Mouse (Mus musculus): ENCODE results near the gene Wtap. TPM values are rescaled to one million over a fixed set of nuclear protein-coding genes. Genes with fewer than 3 reads are reported as not detected.
"Not testable (repeated sequence)": the region's sequence is repeated elsewhere in the genome, so short reads cannot be mapped to it uniquely, and the experiment has no call there.

Gene Wtap
- polyA plus RNA-seq, 1 experiment = 104 TPM

DNA sequence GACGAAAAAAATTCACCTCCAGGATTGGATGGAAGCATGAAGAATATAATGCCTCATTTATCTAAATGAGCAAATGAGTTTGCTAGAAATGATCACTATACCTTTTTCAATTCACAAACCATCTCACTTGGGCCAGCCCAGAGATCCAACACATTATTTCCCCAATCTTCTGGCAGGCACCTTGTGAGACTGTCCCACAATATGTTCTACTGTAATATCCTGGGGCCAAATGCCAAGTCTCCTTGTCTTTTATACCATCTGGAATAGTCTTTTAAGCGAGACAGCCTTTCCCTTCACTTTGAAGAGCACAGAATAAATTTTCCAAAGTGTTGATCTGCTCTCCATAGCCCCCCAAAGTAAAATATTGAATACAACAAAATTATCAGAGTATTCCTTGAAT, 20.1 kb downstream of the Wtap start:
- Histone ChIP-seq H3K4me1 (ENCODE audit: control insufficient read depth, insufficient read depth, low read length) (0 out of 2 replicates have a peak, but pooled peaks cover 2% of the 10 kb centered on the region), H3K27ac (ENCODE audit: insufficient read depth, low read depth, low read length) (no peak overlapping the region)
- TF ChIP-seq CTCF (IDR thresholded peaks at IDR 0.05; ENCODE audit: low read depth, low read length) = no peak
- TF ChIP-seq POLR2A (IDR thresholded peaks at IDR 0.05; ENCODE audit: borderline replicate concordance, low read depth, low read length) = no peak

DNA sequence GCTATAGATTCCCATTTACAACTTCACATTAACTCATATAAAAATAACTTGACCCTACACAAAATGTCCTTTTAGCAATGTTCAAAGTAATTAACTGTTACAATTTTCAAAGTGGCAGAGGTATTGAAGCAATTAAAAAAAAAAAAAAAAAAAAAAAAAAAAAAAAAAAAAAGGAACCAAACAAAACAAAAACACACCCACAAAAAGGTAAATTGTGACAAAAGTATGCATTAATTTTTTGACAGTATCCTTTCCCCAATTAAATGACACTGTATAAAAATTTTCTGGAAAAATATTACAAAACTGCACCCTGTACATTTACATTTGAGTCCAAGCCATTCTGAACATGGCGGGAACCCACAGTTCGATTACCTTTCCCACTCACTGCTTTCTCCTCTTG, 26.8 kb downstream of the Wtap start:
- H3K4me3 ChIP-seq (ENCODE audit: insufficient read depth, low read length) = no peak overlapping the region
- 0 out of 2 replicates have a peak, but pooled peaks cover 2% of the 10 kb centered on the region for H3K4me1 ChIP-seq (ENCODE audit: control insufficient read depth, insufficient read depth, low read length)
- TF ChIP-seq POLR2A (IDR thresholded peaks at IDR 0.05; ENCODE audit: borderline replicate concordance, low read depth, low read length) (no peak), CTCF (IDR thresholded peaks at IDR 0.05; ENCODE audit: low read depth, low read length) (no peak)
- no peak overlapping the region for H3K27ac ChIP-seq (ENCODE audit: insufficient read depth, low read depth, low read length)

More for the DNA sequence above, 20.1 kb downstream of the Wtap start:
- no peak overlapping the region for H3K4me3 ChIP-seq (ENCODE audit: insufficient read depth, low read length)

DNA sequence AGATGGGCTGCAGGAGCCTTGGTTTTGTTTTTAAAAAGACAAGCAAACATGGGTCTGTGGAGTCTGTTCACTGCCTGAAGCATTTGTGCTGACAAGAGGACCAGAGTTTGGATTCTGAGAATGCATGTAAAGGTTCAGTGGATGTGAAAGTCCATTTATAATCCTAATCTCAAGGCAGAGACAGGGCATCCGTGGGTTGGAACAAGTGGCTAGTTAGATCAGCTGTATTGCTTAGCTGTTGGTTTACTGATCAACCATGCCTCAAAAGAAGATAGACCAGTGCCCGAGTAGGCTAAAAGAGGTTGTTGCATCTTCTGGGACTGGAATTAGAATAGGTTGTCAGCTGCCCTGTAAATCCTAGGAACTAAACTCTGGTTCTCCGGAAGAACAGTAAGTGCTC, 30.5 kb downstream of the Wtap start:
- peaks cover 13% of the 10 kb centered on the region for H3K4me1 ChIP-seq (ENCODE audit: control insufficient read depth, insufficient read depth, low read length)
- no peak overlapping the region for H3K4me3 ChIP-seq (ENCODE audit: insufficient read depth, low read length)
- TF ChIP-seq CTCF (IDR thresholded peaks at IDR 0.05; ENCODE audit: low read depth, low read length) = no peak
- no peak for TF ChIP-seq POLR2A (IDR thresholded peaks at IDR 0.05; ENCODE audit: borderline replicate concordance, low read depth, low read length)
- H3K27ac ChIP-seq (ENCODE audit: insufficient read depth, low read depth, low read length) = no peak overlapping the region

DNA sequence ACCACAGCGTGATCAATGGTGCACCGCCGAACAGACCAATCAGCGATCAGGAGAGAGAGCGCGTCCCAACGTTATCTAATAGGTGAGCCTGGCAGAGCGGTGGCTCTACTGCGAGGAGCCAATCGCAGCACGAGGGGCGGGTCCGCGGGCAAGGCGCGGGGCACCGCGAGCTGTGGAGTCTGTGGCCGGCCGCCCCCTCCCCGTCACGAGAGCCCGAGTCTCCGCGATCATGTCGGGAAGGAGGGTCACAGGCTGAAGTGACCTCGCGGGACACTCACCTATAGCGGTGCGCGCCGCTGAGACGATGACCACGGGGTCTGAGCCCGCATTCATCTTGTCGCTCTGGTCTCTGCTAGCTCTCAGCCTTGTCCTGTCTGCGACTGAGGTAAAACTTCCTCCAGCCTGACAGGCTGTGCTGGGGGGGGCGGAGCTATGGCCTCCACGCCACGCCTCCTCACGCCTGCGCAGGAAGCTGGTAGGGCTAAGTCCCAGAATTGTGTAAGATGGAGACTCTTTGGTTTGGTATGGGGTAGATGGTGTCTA, 33.6 kb downstream of the Wtap start, which contains the start of gene Acat2:
TSS of gene Acat2 (minus strand) at position 417 of the 543 bp plus-strand sequence.
- peak within 1 kb of the TSS; percentile 85 for H3K4me3 ChIP-seq (ENCODE audit: insufficient read depth, low read length)
- H3K27ac ChIP-seq (ENCODE audit: insufficient read depth, low read depth, low read length) = peak within 1 kb of the TSS; percentile 64
- no peak for TF ChIP-seq CTCF (IDR thresholded peaks at IDR 0.05; ENCODE audit: low read depth, low read length)
- no peak for TF ChIP-seq POLR2A (IDR thresholded peaks at IDR 0.05; ENCODE audit: borderline replicate concordance, low read depth, low read length)
- H3K4me1 ChIP-seq (ENCODE audit: control insufficient read depth, insufficient read depth, low read length) = peaks cover 13% of the 10 kb centered on the region

DNA sequence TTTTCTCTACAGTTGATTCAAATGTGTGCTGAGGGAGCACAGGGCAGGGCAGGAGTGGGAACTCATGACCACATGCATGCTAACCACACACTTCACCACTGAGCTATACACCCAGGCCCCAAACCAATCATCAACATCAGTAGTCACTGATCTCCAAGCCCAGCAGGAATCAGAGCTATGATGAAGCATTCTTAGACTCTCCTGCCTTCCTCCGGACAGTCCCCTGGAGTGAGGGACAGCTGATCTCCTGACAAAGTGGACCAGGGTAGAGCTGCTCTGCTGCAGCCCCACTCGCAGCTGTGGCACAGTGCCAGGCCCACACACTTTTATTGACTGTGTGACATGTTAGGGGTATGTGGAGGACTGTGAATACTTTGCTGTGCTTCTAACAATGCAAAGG, 34.6 kb downstream of the Wtap start:
- H3K27ac ChIP-seq (ENCODE audit: insufficient read depth, low read depth, low read length) = not testable (repeated sequence)
- H3K4me1 ChIP-seq (ENCODE audit: control insufficient read depth, insufficient read depth, low read length) = peaks cover 13% of the 10 kb centered on the region
- H3K4me3 ChIP-seq (ENCODE audit: insufficient read depth, low read length) = peak overlapping the region; percentile 48

DNA sequence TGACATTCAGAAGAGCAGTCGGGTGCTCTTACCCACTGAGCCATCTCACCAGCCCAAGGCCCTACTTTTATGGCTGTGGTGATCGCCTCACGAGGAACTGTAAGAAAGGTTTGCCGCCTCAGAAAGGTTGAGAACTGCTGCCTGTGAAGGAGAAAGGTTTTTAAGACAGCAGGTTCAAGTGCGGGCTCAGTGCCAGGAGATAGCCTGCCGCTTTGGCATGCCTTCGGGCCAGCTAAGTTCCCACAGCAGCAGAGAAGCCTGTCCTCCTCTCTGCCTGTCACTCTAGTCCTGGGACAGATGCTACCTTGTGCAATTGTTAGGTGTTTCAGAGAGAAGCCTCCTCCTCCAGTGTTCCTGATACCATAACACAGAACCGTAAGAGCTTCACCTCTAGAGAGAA, 37.3 kb downstream of the Wtap start:
- H3K4me1 ChIP-seq (ENCODE audit: control insufficient read depth, insufficient read depth, low read length) = peaks cover 10% of the 10 kb centered on the region
- no peak overlapping the region for H3K27ac ChIP-seq (ENCODE audit: insufficient read depth, low read depth, low read length)
- TF ChIP-seq CTCF (IDR thresholded peaks at IDR 0.05; ENCODE audit: low read depth, low read length) (no peak), POLR2A (IDR thresholded peaks at IDR 0.05; ENCODE audit: borderline replicate concordance, low read depth, low read length) (no peak)
- no peak overlapping the region for H3K4me3 ChIP-seq (ENCODE audit: insufficient read depth, low read length)

DNA sequence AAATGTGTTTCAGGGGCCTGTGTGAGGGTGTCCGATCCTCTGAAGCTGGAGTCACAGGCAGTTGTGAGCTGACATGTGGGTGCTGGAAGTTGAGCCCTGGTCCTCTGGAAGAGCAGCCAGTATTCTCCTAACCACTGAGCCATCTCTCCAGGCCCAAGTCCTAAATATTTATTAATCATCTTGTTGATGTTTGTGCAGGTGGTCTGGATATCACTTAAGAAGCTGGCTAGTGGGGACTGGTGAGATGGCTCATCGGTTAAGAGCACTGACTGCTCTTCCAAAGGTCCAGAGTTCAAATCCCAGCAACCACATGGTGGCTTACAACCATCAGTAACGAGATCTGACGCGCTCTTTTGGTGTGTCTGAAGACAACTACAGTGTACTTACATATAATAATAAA, 44.3 kb downstream of the Wtap start:
- H3K4me3 ChIP-seq (ENCODE audit: insufficient read depth, low read length) = no peak overlapping the region
- no peak overlapping the region for H3K27ac ChIP-seq (ENCODE audit: insufficient read depth, low read depth, low read length)
- no peak for TF ChIP-seq CTCF (IDR thresholded peaks at IDR 0.05; ENCODE audit: low read depth, low read length)
- TF ChIP-seq POLR2A (IDR thresholded peaks at IDR 0.05; ENCODE audit: borderline replicate concordance, low read depth, low read length) = no peak
- H3K4me1 ChIP-seq (ENCODE audit: control insufficient read depth, insufficient read depth, low read length) = no peaks in the 10 kb centered on the region

DNA sequence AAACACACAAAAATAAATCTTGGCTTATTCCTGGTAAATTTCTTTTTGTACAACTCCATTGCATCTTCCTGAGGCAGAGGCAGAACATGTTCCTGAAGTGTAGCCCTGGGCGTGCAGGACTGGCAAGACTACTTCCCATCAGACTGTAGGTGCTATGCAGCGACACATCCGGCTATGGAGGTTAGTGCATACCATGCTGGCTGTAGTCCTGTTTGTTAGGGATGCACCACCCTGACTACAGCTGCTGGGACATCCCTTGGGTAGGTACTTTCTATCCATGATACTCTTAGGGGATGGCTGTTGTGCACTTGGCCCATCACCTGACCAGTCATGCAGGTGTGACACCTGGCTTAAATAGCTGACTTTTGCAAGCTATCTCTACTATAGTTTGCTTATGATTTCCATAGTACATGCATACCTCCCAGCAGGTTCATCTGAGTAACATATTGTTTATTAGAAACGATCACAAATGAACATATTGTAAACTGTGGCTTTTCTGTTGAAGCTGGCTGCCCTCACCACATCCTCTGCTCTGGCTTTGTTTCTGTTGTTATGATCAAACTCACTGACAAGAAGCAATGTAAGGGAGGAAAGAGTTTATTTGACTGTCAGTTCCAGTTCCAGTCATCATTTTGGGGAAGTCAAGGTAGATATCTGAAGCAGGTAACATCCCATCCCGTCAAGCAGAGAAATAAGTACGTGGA, 51.4 kb downstream of the Wtap start:
- TF ChIP-seq POLR2A (IDR thresholded peaks at IDR 0.05; ENCODE audit: borderline replicate concordance, low read depth, low read length) = no peak
- no peak for TF ChIP-seq CTCF (IDR thresholded peaks at IDR 0.05; ENCODE audit: low read depth, low read length)
- H3K4me3 ChIP-seq (ENCODE audit: insufficient read depth, low read length) = no peak overlapping the region
- no peak overlapping the region for H3K27ac ChIP-seq (ENCODE audit: insufficient read depth, low read depth, low read length)
- peaks cover 9% of the 10 kb centered on the region for H3K4me1 ChIP-seq (ENCODE audit: control insufficient read depth, insufficient read depth, low read length)

DNA sequence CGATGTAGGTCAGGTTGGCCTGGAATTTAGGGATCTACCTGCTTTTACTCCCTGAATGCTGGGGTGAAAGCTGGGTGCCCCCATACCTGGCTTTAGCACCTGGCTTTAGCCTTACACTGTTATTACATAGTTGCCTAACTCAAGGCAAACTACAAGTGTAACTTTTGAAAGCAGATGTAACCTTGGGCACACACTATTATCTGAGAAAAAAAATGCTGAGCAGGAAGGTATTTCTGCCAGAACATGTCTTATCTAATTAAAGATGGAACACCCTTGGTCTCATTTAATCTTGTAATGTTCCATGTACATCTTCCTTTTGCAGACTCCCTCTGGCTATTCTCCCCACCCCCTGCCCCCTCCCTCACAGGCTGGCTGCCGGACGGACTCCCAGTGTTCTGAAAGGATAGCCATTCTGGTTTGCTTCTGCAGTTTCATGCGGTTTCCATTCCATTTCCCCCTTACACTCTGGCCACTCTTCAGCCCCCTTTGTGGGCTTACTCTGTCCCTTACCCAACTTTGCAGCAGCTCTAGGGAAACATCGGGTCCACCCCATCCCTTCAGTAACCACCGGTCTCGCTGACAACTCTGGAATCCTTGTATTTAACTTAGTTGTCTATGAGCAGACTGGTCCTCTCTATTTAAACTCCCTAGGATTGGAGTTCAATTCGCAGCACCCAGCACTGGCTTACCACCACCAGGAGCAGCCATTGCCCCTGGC, 52.3 kb downstream of the Wtap start:
- Histone ChIP-seq H3K4me1 (ENCODE audit: control insufficient read depth, insufficient read depth, low read length) (peaks cover 9% of the 10 kb centered on the region), H3K27ac (ENCODE audit: insufficient read depth, low read depth, low read length) (no peak overlapping the region), H3K4me3 (ENCODE audit: insufficient read depth, low read length) (no peak overlapping the region)
- no peak for TF ChIP-seq POLR2A (IDR thresholded peaks at IDR 0.05; ENCODE audit: borderline replicate concordance, low read depth, low read length)
- no peak for TF ChIP-seq CTCF (IDR thresholded peaks at IDR 0.05; ENCODE audit: low read depth, low read length)

Data from bone marrow macrophage, adult 2 months (primary cell).